Mouse (Mus musculus) kidney, postnatal 14 days (tissue): Measurements from ENCODE around the gene Gm47969.

Experiments
- DNase-seq: peaks from one replicate; pipeline ENCODE4 v3.0.0; 2022; ENCODE audit warnings: mixed read lengths

Gene Gm47969

GRCm38 (mm10) chr1:83076190-83076917 is 31.6 kb downstream of the Gm47969 start:
- peak; percentile 40 for DNase-seq

DNA sequence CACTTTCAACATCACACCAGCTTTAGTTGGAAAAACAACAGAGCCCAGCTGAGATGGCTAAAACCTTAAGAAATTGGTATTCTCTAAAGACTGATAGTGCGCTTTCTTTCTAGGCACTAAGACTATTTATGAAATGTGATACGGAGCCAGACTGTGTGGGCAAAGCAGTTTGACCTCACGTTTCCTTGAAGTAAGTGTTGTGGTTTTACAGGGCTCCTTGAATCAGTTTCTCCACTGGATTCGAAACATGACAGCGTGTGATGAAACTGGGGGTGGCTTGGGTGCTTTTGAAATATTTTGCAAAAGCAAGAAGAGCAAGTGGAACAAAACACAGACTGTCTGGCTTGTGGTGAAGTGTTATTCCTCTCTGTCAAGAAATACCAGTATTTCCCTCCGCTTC is 32.3 kb downstream of the Gm47969 start:
- no peak for DNase-seq

GRCm38 (mm10) chr1:83084790-83085189 is 40.1 kb downstream of the Gm47969 start:
- no peak for DNase-seq

DNA sequence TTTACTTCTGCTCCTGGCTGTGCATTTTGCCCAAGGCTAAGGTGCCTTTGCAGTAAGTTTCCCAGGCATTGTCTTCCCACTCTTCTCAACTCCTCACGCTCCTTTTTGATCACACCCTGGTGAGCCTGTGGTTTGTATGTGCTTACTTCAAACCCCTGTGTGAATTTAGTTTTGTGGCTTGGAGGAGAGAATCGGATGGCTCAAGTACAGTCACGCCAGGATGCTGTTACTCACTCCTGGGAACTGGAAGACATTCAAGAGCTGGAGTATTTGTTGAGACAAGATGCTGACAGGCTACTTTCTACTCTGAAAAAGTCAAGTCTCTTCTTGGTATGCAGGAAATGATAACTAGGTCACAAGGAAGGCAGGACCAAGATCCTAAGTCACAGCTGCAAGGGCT is 46.5 kb downstream of the Gm47969 start:
- no peak for DNase-seq
